Mouse (Mus musculus) c-Kit-positive CD71-positive TER-119-positive erythroid progenitor cells, embryonic 14.5 days (primary cell): Measurements from ENCODE around the gene Lat.
"Not testable (repeated sequence)": the region's sequence is repeated elsewhere in the genome, so short reads cannot be mapped to it uniquely, and the experiment has no call there.

Experiments used
- DNase-seq: peaks from one replicate; pipeline ENCODE4 v3.0.0-alpha.2; 2013; ENCODE audit warnings: low spot score

Lat gene

GRCm38 (mm10) chr7:126369393-126369792, at the start of gene Lat:
Lat (minus strand) TSS chr7:126369570.
- DNase-seq = no peak

- DNase-seq = no peak
These were observed 49.1 kb upstream of the Lat start for GRCm38 (mm10) chr7:126418496-126418895.

GRCm38 (mm10) chr7:126417606-126418005, 48.2 kb upstream of the Lat start:
- no peak for DNase-seq

GRCm38 (mm10) chr7:126417045-126417444, 47.7 kb upstream of the Lat start:
- no peak for DNase-seq

GRCm38 (mm10) chr7:126416615-126417014, 47.2 kb upstream of the Lat start:
- DNase-seq = no peak

GRCm38 (mm10) chr7:126414725-126415124, 45.4 kb upstream of the Lat start, which contains the start of gene Cd19:
Cd19 (minus strand) TSS chr7:126414889.
- DNase-seq = no peak

GRCm38 (mm10) chr7:126411061-126411460, 41.7 kb upstream of the Lat start:
- no peak for DNase-seq

- no peak for DNase-seq
These were observed 39.3 kb upstream of the Lat start for GRCm38 (mm10) chr7:126408686-126409085.

- DNase-seq = not testable (repeated sequence)
These were observed 33.1 kb upstream of the Lat start for GRCm38 (mm10) chr7:126402518-126402917.

- peak; percentile 80 for DNase-seq
These were observed 30.2 kb upstream of the Lat start for GRCm38 (mm10) chr7:126399548-126399947.

GRCm38 (mm10) chr7:126397822-126398221, 28.5 kb upstream of the Lat start:
- DNase-seq = no peak

- peak; percentile 49 for DNase-seq
These were observed 27.9 kb upstream of the Lat start for GRCm38 (mm10) chr7:126397221-126397620.

GRCm38 (mm10) chr7:126396298-126397119, 27.1 kb upstream of the Lat start, which contains the start of gene Nfatc2ip:
Nfatc2ip (minus strand) TSS chr7:126396737.
- peak; percentile 100 for DNase-seq

- DNase-seq = not testable (repeated sequence)
These were observed 22.9 kb upstream of the Lat start for GRCm38 (mm10) chr7:126392086-126392884.

GRCm38 (mm10) chr7:126388185-126388584, 18.8 kb upstream of the Lat start:
- no peak for DNase-seq

GRCm38 (mm10) chr7:126383565-126383964, 14.2 kb upstream of the Lat start:
- DNase-seq = no peak

- DNase-seq = peak; percentile 96
These were observed 8.1 kb upstream of the Lat start, which contains the start of gene Spns1 for GRCm38 (mm10) chr7:126377278-126378158. Spns1 (minus strand) TSS chr7:126377450.

- no peak for DNase-seq
These were observed 7.5 kb upstream of the Lat start for GRCm38 (mm10) chr7:126376903-126377277.

GRCm38 (mm10) chr7:126375012-126375411, 5.6 kb upstream of the Lat start:
- DNase-seq = no peak

GRCm38 (mm10) chr7:126374526-126374925, 5.2 kb upstream of the Lat start:
- DNase-seq = no peak

GRCm38 (mm10) chr7:126373007-126373406, 3.6 kb upstream of the Lat start:
- no peak for DNase-seq

GRCm38 (mm10) chr7:126368367-126368766, 1.0 kb downstream of the Lat start:
- no peak for DNase-seq
